Mouse (Mus musculus) heart, adult 2 months (tissue): ENCODE measurements around the gene Dclk2.

Experiments used
- CTCF ChIP-seq: fragments of 200-600 bp; IDR thresholded peaks from 2 replicates; pipeline ENCODE4 v1.8.1; 2022; ENCODE audit warnings: antibody characterized with exemption, mild to moderate bottlenecking, moderate library complexity
- EP300 ChIP-seq: fragments of 200-500 bp; IDR thresholded peaks from 2 replicates; pipeline ENCODE4 v1.6.1; 2011; ENCODE audit warnings: low read depth, low read length, control low read depth; ENCODE audit not compliant: insufficient read depth
- POLR2A ChIP-seq: fragments of 200-500 bp; IDR thresholded peaks from 2 replicates; pipeline ENCODE4 v1.6.1; 2011; ENCODE audit warnings: mild to moderate bottlenecking, low read depth, low read length, control low read depth; ENCODE audit not compliant: insufficient read depth

- TF ChIP-seq CTCF = no peak
- no peak for TF ChIP-seq POLR2A
- no peak for TF ChIP-seq EP300
These were observed 30.0 kb upstream of the Dclk2 start for GRCm38 (mm10) chr3:86950652-86951051.
